Mouse (Mus musculus) right cerebral cortex, postnatal 36 days (tissue): ENCODE results near the gene Zfp64.

Experiments
- DNase-seq, 2 experiments: peaks; one replicate each; pipeline ENCODE4 v3.0.0; 2022; ENCODE audit warnings: low spot score in 2 of 2, mixed read lengths in 1 of 2

Zfp64 gene

DNA sequence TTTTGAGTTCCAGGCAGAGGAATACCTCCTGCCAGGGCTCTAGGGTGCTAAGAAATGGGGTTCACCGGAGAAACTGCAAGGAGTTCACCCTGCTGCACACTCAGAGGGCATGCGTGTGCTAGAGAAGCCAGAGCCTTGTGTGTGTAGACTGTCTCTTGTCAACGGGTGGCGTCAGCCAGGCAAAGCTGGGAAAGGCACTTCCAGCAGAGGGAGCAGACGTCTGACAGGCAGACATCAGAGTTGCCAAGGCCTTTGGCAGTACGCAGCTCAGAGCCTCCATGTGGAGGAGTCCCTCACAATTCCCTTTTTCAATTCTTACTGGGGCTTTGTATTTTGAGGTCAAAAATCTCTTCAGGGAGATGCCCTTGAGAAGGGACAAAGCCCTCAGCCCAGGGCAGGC is 6.9 kb downstream of the Zfp64 start:
- DNase-seq = no peak

DNA sequence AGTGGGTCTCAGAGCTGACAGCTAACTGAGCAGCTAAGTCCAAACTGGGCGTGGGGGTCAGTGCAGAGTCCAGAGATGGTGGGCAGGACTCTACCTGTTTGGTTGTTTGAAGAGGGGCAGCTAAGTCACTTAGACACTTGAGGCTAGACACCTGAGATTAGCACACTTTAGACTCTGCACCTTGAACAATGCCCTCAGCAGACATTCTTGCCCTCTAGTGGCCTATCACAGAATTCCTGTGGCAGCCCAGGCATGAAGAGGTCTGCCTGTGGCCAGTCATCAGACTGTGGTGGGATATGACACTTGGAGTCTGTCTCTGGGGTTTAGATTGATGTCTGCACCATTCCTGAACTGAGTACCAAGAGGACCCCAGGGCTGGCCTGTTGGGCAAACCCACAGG is 7.7 kb downstream of the Zfp64 start:
- no peak for DNase-seq

DNA sequence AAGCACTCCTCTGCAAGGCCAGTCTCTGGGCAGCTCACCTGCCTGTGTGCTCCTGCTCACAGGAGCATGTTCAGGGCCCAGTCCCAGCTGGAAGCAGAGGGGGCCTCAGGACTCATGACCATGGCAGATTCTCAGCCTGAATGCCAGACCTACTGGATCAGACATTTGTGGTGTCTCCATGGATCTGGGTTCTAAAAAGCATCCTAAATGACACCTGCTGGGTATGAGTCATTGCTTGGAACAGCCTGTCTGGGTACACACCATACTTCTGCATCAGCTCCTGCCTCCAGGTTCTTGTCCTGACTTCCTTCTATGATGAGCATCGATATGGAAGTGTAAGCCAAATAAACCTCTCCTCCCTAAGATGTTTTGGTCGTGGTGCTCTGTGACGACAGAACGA is 11.4 kb downstream of the Zfp64 start:
- no peak for DNase-seq

DNA sequence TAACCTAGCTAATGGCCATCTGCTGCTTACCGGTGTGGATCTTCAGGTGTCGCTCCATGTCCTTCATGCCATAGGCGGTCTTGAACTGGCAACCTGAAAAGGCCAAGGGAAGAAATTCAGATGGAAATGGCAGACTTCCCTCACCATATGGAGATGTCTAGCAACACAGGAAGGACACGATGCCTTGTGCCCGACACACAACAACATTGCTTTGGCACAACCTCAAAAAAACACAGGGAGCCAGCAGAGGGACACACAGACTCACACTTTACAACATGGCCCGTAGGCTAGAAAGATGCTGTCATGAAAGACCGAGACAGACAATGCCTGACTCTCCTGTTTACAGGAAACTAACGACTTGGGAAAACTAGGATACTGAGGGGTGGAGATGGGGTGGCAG is 15.4 kb downstream of the Zfp64 start:
- DNase-seq = no peak

DNA sequence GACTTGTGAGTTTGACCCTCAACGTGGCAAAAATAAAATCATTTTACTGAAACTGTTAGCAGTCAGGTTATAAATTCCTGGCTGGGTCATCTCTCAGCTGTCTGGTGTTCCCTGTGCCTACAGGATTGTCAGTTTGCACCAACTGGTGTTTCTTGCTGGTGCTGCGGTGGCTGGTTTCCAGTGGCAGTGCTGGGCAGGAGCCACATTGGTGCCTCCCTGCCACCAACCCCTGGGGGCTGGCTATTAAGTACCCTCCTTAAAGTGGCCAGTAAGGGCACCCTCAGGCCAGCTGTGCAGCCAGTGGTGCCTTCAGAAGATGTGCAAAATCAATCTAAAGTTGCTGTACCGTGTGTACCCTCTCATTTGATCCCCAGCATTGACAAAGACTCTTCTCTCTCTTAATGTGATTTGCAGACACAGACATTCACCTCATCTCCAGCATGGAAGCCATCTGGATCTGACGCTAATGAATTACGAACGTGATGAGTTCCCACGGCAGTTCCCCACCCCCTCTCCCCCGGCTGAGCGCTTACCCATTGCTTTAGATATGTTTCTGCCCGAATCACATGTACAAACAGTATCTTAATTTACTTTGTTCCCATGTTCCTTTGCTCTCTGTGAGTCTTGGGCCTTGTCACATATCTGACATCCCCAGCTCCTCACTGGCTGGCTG is 16.0 kb downstream of the Zfp64 start:
- no peak for DNase-seq

DNA sequence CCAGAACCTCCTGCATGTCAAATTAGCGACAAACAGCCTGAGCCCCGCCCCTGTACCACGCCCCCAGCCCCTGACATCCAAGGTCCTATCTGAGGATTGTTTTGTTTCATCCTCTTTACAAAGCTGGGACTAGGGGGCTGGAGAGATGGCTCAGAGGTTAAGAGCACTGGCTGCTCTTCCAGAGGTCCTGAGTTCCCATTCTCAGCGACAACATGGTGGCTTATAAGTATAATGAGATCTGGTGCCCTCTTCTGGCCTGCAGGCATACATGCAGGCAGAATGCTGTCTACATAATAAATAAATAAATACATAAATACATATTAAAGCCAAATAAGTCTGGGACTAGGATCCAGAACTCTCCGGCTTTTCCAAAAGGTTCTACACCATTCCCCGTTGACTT is 18.5 kb downstream of the Zfp64 start:
- DNase-seq = no peak

DNA sequence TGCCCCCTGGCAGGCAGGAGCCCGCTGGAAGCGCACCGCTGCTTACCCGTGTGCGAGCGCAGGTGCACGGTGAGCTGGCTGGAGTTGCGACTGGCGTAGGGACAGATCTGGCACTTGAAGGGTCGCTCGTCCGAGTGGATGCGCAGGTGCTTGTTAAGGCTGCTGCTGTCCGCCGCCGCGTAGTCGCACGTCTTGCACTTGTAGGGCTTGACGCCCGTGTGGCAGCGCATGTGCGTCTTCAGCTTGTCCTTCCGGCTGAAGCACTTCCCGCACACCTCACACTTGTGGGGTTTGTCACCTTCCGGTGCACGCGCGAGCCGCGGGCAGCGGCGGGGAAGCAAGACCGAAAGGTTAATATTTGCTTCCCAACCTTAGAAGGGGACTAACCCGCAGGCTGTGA is 20.2 kb downstream of the Zfp64 start:
- no peak for DNase-seq

DNA sequence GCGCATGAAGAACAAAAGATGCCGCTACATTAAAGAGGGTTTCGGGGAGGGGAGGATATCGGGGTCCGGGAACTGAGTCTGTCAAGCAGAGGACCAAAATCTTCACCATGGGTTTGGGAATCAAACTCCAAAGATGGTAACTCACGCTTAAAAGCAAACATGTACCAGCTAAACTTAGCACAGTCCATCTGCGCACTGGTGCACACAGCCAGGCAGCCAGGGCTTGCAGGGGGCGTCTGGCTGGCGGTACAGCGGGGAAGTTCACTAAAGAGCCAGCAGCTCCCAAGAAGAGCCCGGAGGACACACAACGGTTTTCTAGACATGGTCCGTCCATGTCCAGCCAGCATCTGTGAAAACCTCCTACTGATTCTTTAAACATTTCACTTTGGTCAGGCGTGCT is 23.7 kb downstream of the Zfp64 start:
- DNase-seq = no peak

DNA sequence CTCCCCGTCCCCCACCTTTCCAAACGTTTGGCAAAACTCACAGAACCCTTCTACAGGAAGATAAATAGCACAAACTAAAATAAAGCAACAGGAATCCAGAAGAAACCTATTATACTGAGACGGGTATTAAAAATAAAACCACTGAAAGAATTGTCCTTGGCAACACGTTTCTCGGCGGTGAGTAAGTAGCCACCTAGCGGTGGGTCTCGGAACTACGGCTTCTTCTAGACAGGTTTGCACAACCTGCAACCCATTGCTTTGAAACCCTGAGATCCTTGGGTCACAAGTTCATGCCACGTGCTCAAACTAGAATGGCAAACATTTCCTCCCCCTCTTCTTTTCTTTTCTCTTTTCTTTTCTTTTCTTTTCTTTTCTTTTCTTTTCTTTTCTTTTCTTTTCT is 25.7 kb downstream of the Zfp64 start:
- DNase-seq = peak; percentile 52 to 64

DNA sequence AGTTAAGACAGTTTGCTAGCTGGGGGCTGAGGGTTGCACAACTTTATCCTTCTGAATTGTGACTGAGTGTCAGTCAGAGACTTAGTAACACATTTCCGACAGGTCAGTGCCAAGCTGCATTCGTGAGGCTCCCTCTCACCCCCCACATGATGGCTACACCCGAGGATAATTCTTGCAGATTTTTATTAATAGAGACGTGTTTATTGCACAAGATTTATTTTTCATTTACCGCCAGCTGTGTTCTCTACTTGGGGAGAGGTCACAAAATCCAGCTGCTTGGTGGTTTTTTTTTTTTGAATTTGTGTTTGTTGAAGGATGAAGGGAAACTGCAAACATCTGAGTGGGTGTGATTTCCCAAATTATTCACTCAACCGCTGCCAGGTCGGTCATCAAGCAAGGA is 28.0 kb downstream of the Zfp64 start:
- DNase-seq = no peak

DNA sequence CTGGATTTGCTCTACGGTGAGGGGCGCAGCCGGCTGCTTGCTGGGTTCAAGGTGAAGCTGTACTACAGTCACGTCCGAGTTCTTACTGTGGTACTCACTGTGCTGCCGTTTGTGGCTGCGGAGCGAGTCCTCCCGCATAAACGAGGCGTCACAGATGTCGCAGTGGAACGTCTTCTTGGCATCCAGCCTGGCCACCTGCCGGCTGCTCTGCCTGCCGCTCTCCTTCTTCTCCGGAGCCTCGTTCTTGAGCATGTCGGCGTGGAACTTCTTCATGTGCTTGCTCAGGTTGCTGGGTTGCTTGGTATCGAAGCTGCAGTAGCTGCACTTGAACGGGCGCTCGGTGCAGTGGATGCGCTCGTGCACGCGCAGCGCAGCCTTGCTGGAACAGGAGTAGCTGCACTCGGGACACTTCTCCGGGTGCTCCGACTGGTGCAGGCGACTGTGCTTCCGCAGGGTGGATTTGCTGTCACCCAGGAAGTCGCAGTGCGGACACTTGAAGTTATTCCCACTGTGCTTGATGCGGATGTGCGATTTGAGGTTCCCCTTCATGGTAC is 29.1 kb downstream of the Zfp64 start:
- peak; percentile 75 to 80 for DNase-seq

DNA sequence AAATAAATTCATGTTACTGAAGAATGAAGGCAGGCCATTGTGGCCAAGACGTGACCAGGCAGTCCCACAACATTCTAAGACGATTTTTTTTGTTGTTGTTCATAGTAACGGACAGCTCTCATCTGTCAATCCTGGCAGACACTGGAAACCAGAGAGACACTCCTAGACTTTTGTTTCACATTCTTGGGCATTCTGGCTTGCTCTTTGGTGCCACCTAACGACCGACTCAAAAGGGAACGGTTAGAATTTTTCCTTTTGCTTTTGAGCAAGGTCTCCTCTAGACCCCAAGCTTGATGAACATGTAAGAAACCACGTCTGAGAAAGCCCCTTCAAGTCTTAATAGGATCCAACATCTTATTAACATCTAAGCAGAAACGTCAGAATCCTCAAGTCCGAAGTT is 31.7 kb downstream of the Zfp64 start:
- DNase-seq = no peak

DNA sequence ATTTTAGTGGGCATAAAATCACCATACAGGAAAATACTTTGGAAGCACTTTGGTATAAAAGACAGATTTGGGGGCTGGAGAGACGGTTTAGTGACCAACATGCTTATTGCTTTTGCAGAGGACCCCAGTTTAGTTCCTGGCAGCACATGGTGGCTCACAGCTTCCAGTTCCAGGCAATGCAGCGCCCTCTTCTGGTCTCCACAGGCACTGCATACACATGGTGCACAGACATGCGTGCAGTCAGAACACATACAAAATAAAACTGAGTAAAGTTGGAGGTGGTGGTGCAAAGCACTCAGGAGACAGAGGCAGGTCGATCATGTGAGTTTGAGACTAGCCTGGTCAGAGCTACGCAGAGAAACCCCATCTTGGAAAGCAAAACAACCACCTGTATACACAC is 32.9 kb downstream of the Zfp64 start:
- DNase-seq = no peak

DNA sequence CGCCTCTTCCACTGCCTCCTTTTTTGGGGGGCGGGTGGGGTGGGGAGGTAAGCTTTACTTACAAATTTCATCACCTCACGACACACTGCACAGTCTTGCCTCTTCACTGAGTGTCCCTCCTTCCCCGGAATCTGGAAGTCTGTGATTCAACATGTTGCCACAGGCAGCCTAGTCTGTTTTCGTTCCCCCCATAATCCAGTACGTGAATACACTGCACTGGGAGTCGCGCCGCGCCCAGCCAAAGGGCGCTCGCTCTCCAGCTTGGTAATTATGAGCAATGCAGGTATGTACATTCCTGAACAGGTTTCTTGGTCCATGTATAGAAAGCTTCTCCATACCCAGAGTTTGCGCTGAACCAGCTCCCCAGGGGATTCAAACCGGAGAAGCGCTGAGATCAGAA is 35.4 kb downstream of the Zfp64 start:
- DNase-seq = no peak

DNA sequence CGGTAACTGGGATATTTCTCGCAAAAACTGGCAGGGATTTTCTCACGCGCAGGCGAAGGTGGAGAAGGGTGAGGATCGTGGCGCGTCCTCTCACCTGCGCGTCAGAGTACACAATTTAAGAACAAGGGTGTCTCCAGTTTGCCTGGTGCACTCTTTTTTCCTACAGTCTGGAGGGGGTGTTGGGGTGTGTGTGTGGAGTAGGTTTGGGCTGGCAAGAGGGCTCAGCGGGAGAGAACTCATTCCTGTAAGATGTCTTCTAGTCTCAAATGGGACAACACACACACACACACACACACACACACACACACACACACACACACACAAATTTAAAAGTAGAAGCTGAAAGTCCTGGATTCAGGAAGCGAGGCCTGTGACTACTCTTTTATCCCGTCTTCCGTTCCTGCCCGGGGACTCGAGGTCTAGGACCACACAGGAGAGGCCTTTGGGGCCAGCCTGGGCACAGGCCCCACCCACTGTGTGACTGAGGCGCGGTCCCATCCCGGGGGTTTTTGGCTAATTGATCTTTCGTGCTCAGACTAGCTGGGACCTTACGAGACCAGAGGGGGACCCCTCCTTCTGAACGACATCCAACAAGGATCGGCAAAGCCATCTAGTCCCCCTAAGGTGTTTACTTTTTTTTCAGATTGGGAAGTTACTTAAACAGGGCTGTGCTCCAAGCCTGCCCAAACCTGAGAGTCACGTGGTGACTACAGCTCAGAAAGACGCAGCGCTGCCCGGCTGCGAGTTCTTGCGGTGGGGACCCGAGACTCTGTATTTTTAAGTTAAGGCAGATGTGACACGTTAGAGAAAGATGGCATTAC is 42.3 kb downstream of the Zfp64 start:
- DNase-seq = no peak

DNA sequence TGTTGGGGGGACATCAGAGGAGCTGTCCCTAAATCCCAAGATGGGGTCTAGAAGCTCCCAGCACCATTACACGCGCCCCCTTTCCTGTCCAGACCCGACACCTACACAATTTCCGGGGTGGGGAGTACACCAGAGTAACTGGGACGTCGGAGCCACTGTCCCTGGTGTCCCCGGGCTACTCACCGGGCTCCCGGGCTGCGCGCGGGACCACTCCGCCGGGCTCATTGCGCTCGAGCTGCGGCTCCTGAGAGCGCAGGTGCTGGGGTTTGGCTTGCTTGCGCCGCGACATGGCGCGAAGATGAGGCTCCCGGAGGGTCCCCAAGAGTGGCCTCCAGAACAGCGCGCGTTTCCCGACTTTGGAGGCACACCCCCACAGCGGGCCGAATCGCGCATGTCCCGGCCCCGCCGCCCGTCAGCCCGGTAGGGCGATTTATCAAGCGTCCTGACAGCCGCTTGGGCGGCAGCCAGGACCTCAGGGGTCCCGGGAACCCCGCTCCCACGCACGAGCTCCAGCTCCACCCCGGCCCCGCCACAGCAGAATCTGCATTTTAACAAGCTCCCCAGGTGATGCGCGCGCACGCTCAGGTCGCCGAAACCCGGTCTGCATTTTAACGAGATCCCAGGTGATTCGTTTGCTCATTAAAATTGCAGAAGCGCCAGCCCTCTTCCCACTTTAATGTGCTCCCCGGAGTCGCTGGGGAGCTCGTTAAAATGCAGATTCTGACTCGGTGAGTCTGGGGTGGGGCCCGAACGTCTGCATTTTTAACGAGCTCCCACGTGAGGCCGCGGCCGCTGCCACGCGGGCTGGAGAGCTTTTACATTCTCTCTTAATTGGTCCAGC is 43.1 kb downstream of the Zfp64 start:
- no peak for DNase-seq

DNA sequence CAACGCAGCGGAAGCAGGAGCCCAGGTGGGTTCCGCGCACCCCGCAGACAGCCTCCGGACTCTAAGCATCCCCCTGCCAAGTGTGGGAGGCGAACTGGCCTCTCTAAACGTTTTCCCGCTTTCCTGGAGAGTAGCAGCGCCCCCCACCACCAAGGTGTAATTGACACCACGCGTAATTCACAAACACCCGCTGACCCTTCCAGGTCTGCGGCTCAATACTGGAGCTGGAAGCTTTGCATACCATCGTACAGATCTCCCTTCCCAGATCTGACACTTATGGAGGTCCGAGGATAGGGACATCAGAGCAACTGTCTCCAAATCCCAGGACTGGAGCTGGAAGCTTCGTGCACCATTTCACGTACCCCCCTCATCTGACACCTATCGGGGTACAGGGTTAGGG is 43.9 kb downstream of the Zfp64 start:
- no peak for DNase-seq

DNA sequence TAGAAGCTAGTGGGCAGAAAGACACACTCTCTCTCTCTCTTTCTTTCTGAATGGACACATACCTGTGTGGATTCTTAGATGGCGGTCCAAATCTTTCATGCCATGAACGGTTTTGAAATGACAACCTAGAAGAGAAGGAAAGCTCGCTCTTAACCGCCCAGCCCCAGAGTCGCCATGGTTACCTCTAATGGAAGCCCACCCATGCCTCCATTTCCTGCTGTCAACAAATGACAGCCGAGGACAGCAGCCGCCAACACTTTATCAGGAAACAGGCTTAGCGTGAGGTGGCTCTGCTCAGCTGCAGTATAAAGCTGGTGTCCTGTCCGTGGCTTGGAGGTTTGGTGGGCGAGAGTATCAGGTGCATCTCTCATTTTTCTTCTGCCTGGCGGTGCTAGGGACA is 49.4 kb downstream of the Zfp64 start:
- DNase-seq = no peak

DNA sequence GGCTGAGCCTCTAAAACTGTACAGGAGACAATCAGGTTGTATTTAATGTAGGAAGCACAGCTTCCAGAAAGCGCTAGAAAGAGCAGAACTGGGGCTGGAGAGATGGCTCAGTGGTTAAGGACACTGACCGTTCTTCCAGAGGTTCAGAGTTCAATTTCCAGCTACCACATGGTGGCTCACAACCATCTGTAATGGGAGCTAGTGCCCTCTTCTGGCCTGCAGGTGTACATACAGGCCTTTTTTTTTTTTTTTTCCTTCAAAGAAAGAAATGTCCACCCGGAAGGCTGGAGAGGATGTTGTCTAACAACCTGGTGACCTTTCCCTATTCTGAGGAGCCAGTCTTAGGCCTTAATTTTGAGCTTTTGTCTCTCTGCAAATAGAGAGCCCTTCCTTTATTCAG is 50.5 kb downstream of the Zfp64 start:
- no peak for DNase-seq

DNA sequence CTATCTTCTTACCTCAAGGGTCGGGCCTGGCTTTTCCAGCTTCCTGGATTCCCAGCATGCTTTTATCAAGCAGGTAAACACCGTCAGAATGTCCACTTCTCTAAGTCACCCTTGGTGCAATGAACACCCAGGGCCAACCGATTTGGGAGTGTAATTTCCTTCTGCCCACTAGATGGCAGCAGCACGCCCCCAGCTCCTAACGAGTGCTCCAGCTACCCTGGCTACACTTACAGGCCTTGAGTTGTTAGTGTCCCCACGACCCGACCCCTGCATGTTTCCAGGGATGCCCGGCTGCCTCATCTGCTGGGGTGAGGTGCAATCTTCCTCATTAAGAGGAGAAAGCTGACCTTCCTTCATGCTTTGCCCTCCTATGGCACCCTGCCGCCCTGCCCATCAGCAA is 51.2 kb downstream of the Zfp64 start:
- no peak for DNase-seq

DNA sequence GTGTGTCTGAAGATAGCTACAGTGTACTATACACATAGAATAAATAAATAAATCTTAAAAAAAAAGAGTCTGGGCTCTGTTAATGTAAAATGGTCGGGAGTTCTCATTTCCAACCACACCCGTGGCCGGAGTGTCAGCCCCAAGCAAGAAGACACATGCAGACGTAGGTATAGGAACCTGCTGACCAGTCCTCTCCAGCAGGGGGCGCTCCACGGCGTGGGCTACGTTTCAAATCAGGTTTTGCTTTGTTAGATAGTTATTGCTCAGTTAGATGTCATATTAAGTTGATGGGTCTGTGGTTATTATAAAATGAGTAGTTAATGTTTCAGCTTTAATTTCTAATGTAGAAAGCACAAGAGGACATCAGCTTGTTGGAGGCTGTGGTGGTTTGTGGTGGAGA is 52.8 kb downstream of the Zfp64 start:
- DNase-seq = no peak

DNA sequence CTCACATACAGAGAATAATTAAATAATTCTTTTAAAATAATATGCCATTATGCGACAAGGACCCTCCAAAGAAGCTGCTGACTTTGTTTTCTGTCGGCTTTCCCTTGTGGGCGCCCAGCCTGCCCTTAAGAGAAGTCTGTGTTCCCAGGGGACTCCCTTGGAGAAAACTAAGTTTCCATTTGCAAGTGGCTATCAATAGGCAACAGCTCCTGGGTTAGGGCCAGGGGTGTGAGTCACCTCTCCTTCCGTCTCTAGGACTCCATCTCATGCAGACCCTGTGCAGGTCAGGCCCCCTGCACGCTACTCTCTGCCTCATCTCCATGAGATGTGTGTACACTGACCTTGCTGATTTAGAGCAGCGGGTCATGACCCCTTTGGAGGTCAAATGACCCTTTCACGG is 57.5 kb downstream of the Zfp64 start:
- no peak for DNase-seq
